Mouse (Mus musculus) heart, postnatal 0 days (tissue): ENCODE measurements around the gene Fhl1. TPM values are rescaled to one million over a fixed set of nuclear protein-coding genes. Genes with fewer than 3 reads are reported as not detected.

Experiments used
- ATAC-seq: fragments of 200-750 bp; cut with Nextera tagmentation; 2 replicates; pipeline ENCODE4 v1.8.0; 2017; ENCODE audit warnings: low read depth, moderate number of reproducible peaks, moderate library complexity; ENCODE audit not compliant: insufficient read depth
- DNase-seq: peaks from one replicate; pipeline ENCODE4 v3.0.0-alpha.2; 2016; ENCODE audit warnings: low spot score
- H3K27ac ChIP-seq: fragments of 300-500 bp; sonication (generic); 2 replicates; pipeline ENCODE4 v1.5.1; 2014; ENCODE audit warnings: low read depth, mild to moderate bottlenecking
- H3K27me3 ChIP-seq: fragments of 300-500 bp; sonication (generic); 2 replicates; pipeline ENCODE4 v1.6.1; 2014; ENCODE audit warnings: low read length, mixed read lengths; ENCODE audit not compliant: control insufficient read depth, insufficient read depth
- H3K36me3 ChIP-seq: fragments of 300-500 bp; sonication (generic); replicated peaks from 2 replicates; pipeline ENCODE4 v1.6.1; 2014; ENCODE audit warnings: low read length, mixed read lengths; ENCODE audit not compliant: control insufficient read depth, insufficient read depth
- H3K4me1 ChIP-seq: fragments of 300-500 bp; sonication (generic); 2 replicates; pipeline ENCODE4 v1.6.1; 2014; ENCODE audit warnings: antibody characterized with exemption; ENCODE audit not compliant: control insufficient read depth, insufficient read depth
- H3K4me2 ChIP-seq: fragments of 300-500 bp; sonication (generic); 2 replicates; pipeline ENCODE4 v1.6.1; 2014; ENCODE audit warnings: low read depth, mild to moderate bottlenecking, low read length, moderate library complexity
- H3K4me3 ChIP-seq: fragments of 300-500 bp; sonication (generic); 2 replicates; pipeline ENCODE4 v1.5.1; 2014; ENCODE audit warnings: low read depth, low read length
- H3K9ac ChIP-seq: fragments of 300-500 bp; sonication (generic); replicated peaks from 2 replicates; pipeline ENCODE4 v1.6.1; 2014; ENCODE audit warnings: low read depth, low read length, mixed read lengths
- H3K9me3 ChIP-seq: fragments of 300-500 bp; sonication (generic); replicated peaks from 2 replicates; pipeline ENCODE4 v1.6.1; 2016; ENCODE audit warnings: low read length; ENCODE audit not compliant: control insufficient read depth
- CTCF ChIP-seq: IDR thresholded peaks from 2 replicates; pipeline ENCODE4 v1.5.1; 2016; ENCODE audit warnings: antibody characterized with exemption, control low read depth, low read depth
- EP300 ChIP-seq: IDR thresholded peaks from 2 replicates; pipeline ENCODE4 v1.6.1; 2016; ENCODE audit warnings: antibody characterized with exemption, low read depth
- WGBS: fragments of 180-500 bp; shearing (Covaris S2); extraction: QIAGEN DNeasy Blood & Tissue Kit; methylation state at CpG from one replicate; pipeline ENCODE4 v1.1.7; 2014; 5-methylcytosine and 5-hydroxymethylcytosine counted together
- polyA plus RNA-seq: library from polyadenylated mRNA; unstranded; fragments of >200 nt; fragmentation: Nextera tagmentation; extraction: Ambion mirVana; gene quantifications from 2 replicates; pipeline ENCODE4 v1.2.1, GENCODE M21; 2015
- total RNA-seq: library from RNA; depleted of rRNA; stranded (reverse); fragments of >200 nt; gene quantifications from 2 replicates; pipeline ENCODE4 v1.2.3, GENCODE M21; 2014; ENCODE audit warnings: low replicate concordance; rRNA removed

Gene Fhl1
- total RNA-seq (260 and 297 TPM in 2 replicates), polyA plus RNA-seq (183 and 189 TPM in 2 replicates)

DNA sequence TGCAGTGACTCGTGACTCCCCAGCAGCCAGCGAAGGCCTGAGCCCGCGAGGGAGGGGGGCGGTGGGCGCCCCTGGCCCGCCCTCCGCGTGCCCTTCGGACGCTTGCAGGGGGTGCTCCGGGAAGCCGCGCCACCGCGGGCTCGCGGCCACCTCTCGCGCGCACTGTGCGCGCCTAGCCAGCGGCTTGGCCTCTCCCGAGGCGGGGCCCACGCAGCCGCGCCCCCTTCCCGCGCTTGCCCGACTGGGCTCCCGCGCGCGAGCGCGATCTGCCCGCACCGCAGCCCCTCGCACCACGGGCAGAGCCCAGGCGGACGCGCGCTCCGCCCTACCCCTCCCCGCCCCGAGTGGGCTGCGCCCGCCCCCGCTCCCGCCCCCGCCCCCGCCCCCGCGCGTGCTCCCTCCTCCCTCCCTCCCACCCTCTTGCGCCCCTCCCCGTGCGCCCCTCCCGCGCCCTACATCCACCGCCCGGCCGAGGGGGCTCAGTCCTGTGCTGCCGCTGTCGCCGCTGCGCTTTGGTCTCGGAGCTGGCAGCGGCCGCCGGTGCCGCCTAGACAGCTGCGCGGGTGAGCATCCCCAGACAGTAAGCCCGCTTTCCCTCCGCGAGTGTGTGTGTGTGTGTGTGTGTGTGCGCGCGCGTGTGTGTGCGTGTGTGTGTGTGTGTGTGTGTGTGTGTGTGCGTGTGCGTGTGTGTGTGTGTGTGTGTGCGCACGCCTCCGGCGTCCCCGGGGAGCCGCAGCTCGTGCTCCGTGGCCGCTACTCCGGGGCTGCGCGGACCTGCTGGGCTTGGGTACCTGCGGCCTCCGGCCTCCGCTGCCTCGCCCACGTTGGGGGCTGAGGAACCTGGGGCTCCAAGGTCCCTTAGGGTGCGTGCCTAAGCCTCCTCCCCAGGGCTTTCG lies at the start of gene Fhl1:
Gene Fhl1 (plus strand): TSS at position 482 of the 896 bp plus-strand sequence.
- Histone ChIP-seq H3K4me1 (no peaks in the 10 kb centered on the region), H3K27me3 (no peaks in the 10 kb centered on the region), H3K36me3 (no peaks in the 10 kb centered on the region), H3K9ac (peak within 1 kb of the TSS; percentile 59), H3K27ac (peak within 1 kb of the TSS; percentile 89), H3K4me3 (peak within 1 kb of the TSS; percentile 55), H3K9me3 (no peaks in the 10 kb centered on the region), H3K4me2 (peak within 1 kb of the TSS; percentile 65)
- TF ChIP-seq EP300 (no peak), CTCF (no peak)
- DNase-seq (peak; percentile 46), ATAC-seq (peak; percentile 94)
- WGBS = 12% methylated on average over 54 of the region's 106 CpGs

DNA sequence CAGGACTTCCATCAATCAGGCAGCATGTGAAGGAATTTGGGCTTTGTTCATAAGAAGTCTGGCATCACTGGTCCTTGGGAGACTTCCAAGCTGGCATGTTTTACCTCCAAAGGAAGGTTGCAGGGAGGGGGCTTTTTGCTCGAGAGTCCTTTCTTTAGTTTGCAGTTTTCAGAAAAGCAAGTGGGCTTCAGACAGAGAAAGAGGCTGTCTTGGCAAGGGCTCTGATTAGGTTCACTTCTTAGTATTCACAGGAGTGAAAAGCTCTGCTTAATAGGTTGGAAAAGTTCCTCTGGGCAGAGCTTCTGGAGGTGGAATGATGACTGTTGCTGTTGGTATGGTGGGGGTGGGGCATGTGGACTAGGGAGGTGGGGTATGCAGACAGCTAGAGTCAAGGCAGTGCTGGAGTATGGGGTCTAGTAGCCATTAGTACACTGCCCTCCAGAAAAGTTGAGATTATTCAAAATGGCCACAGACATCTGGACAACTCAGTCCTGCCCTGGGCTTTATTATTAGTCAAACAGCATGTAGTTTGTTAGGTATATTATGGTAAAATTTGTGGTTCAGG lies 49.3 kb upstream of the Fhl1 start:
- no peak overlapping the region for H3K9ac ChIP-seq
- no peak overlapping the region for H3K4me2 ChIP-seq
- ATAC-seq (no peak), DNase-seq (no peak)
- no peak overlapping the region for H3K27ac ChIP-seq
- no peaks in the 10 kb centered on the region for H3K27me3 ChIP-seq
- H3K4me1 ChIP-seq = no peaks in the 10 kb centered on the region
- H3K36me3 ChIP-seq = no peaks in the 10 kb centered on the region
- TF ChIP-seq EP300 (no peak), CTCF (no peak)
- 40% methylated on average over 1 of the region's 1 CpGs for WGBS
- H3K9me3 ChIP-seq = no peaks in the 10 kb centered on the region
- no peak overlapping the region for H3K4me3 ChIP-seq

DNA sequence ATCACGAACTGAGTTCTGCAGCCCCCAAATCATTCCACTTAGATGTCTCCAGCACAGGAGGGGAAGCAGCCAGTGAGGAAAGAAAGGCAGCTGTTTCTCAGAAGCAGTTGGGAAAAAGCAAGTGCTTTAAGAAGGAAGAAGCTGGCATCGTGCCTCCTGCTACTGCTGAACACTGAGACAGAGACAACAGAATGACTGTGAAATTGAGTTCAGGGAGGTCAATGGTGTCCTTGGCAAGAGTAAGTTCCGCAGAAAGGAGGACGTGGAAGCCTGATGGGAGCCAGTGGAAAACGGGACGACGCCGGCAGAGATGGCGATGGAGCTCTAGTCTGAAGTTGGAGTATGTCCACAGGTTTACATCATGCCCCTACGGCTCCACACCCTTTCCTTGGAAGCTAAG lies 48.1 kb upstream of the Fhl1 start:
- H3K27me3 ChIP-seq = no peaks in the 10 kb centered on the region
- H3K36me3 ChIP-seq = no peaks in the 10 kb centered on the region
- no peaks in the 10 kb centered on the region for H3K9me3 ChIP-seq
- DNase-seq (no peak), ATAC-seq (no peak)
- H3K4me3 ChIP-seq = no peak overlapping the region
- WGBS = 69% methylated on average over 10 of the region's 10 CpGs
- no peaks in the 10 kb centered on the region for H3K4me1 ChIP-seq
- H3K27ac ChIP-seq = no peak overlapping the region
- no peak overlapping the region for H3K9ac ChIP-seq
- no peak overlapping the region for H3K4me2 ChIP-seq
- TF ChIP-seq CTCF = no peak
- no peak for TF ChIP-seq EP300

DNA sequence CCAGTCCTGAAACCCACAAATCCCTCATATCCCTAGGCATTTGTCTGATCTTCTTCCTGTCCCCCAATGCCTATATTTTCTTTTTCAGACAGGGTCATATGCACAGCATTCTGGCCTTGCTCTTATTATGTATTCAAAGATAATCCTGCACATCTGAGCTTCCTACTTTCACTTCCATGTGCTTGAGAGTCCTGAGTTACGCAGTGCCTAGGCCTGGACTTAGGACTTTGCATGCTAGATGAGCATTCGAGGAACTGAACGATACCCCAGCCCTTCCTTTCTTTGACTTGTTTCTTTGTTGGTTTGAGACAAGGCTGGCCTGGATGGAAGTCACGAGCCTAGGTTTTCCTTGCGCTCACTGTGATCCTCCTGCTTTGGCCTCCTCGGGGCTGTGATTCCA lies 39.0 kb upstream of the Fhl1 start:
- no peaks in the 10 kb centered on the region for H3K9me3 ChIP-seq
- TF ChIP-seq CTCF (no peak), EP300 (no peak)
- no peaks in the 10 kb centered on the region for H3K4me1 ChIP-seq
- no peaks in the 10 kb centered on the region for H3K27me3 ChIP-seq
- no peak overlapping the region for H3K9ac ChIP-seq
- 82% methylated on average over 6 of the region's 6 CpGs for WGBS
- DNase-seq = no peak
- H3K4me3 ChIP-seq = no peak overlapping the region
- no peak overlapping the region for H3K27ac ChIP-seq
- ATAC-seq = no peak
- H3K36me3 ChIP-seq = no peaks in the 10 kb centered on the region
- no peak overlapping the region for H3K4me2 ChIP-seq

DNA sequence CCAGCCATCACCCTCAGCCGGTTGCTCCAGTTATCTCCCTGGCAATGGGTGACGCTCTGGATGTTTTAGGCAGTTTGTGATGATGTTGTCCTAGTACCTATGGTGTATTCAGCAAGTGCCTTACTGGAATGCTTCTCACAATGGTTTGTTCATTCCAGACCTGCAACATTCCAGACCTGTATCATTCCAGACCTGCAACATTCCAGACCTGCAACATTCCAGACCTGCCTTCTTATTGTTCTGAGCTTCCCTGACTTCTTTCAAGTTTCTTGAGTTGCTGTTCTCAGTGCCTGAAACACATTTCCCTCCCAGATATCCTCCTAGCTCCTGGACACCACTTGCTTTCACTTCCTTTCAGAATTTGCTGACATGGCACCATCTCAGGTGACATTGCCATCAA lies 37.0 kb upstream of the Fhl1 start:
- no peaks in the 10 kb centered on the region for H3K9me3 ChIP-seq
- 55% methylated on average over 2 of the region's 2 CpGs for WGBS
- H3K4me1 ChIP-seq = no peaks in the 10 kb centered on the region
- H3K27ac ChIP-seq = no peak overlapping the region
- no peak for ATAC-seq
- no peak overlapping the region for H3K9ac ChIP-seq
- TF ChIP-seq EP300 = no peak
- no peak for TF ChIP-seq CTCF
- no peaks in the 10 kb centered on the region for H3K36me3 ChIP-seq
- no peak overlapping the region for H3K4me3 ChIP-seq
- H3K27me3 ChIP-seq = no peaks in the 10 kb centered on the region
- DNase-seq = no peak
- H3K4me2 ChIP-seq = no peak overlapping the region
